Mouse (Mus musculus): ENCODE results near the gene Sox13. TPM values are rescaled to one million over a fixed set of nuclear protein-coding genes. Genes with fewer than 3 reads are reported as not detected.

Gene Sox13
- 11.5 and 12.8 TPM in 2 replicates for polyA plus RNA-seq (2015; fragmentation: Nextera tagmentation; extraction: Ambion mirVana)

DNA sequence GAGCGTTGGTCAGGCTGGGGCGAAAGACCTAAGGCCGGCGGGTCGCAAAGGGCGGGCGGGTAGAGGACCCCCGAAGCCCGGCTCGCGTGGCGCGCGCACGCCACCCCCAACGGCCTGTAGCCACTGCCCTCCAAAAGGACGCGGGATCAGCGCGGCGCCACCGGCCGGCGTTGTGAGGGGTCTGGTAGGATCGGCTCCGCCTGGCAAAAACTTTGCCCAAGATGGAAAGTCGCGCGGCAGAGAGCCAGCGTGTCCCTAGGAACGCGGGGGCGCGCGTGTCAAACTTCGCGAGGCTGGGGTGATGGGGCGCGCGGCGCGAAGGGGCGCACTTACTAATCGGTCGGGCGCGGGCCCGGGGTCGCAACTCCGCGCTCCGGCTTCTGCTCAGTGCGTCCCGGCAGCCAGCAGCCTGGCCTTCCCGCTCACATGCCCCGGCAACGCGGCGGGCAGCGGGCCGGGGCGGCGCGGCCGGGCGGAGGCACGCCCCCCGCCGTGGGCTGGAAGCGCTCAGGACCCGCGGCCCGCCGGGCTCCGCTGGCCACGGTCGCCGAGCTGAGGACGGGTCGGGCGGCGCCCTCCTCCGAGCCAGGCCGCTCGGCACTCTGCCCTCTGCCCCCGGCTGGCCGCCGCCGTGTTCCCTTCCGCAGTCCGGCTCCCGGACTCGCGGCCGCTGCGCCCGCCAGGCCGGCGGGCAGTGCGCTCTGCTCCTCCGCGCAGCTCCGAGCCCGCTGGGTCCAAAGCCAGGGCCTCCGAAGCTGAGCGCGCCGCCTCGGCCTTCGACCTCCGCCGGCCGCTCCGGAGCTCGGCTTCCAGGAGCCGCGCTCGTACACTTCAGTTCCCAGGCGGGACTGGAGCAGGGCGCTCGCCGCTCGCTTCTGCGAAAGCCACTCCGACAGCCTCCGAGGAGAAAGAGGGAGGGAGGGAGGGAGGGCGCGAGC lies at the start of gene Sox13:
Gene Sox13, minus strand, starts transcription at position 835 of the 938 bp plus-strand sequence.
- Histone ChIP-seq H3K4me3 (ENCODE audit: low read length) (peak within 1 kb of the TSS; percentile 85), H3K9me3 (ENCODE audit: low read length) (no peaks in the 10 kb centered on the region), H3K4me1 (ENCODE audit: insufficient read depth, low read length) (peaks cover 34% of the 10 kb centered on the region), H3K27ac (ENCODE audit: low read length) (peak within 1 kb of the TSS; percentile 97), H3K27me3 (ENCODE audit: insufficient read depth, low read length) (no peaks in the 10 kb centered on the region), H3K4me2 (replicated peaks; ENCODE audit: low read depth, low read length) (peak within 1 kb of the TSS; percentile 76), H3K9ac (replicated peaks; ENCODE audit: low read length) (peak within 1 kb of the TSS; percentile 95), H3K36me3 (ENCODE audit: insufficient read depth, low read length) (no peaks in the 10 kb centered on the region)
- peak; percentile 81 for ATAC-seq (ENCODE audit: low FRiP score, low TSS enrichment)
- WGBS: under 1% methylated on average over 109 of the region's 128 CpGs

DNA sequence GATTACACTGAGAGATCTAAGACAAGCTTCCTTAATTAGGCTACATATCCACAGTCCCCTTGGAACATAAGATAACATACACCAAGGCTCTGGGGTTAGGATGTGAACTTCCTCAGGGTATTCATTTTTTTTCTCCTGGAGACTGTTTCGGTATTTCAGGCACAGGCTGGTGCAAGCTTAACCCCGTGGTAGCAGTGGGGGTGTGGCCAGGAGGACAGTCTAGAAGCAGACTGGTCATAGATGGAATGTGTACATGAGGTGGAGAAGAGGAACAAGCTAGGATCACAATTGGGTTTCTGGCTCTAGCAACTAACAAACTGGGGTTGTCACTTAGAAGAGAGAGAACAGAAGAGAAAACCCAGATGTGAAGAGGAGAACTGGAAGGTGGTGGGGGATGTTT lies 47.4 kb upstream of the Sox13 start:
- no peak overlapping the region for H3K4me3 ChIP-seq (ENCODE audit: low read length)
- 17% methylated on average over 2 of the region's 2 CpGs for WGBS
- no peaks in the 10 kb centered on the region for H3K36me3 ChIP-seq (ENCODE audit: insufficient read depth, low read length)
- H3K4me1 ChIP-seq (ENCODE audit: insufficient read depth, low read length): peaks cover 31% of the 10 kb centered on the region
- no peaks in the 10 kb centered on the region for H3K9me3 ChIP-seq (ENCODE audit: low read length)
- H3K9ac ChIP-seq (replicated peaks; ENCODE audit: low read length): no peak overlapping the region
- H3K4me2 ChIP-seq (replicated peaks; ENCODE audit: low read depth, low read length): no peak overlapping the region
- no peaks in the 10 kb centered on the region for H3K27me3 ChIP-seq (ENCODE audit: insufficient read depth, low read length)
- H3K27ac ChIP-seq (ENCODE audit: low read length): peak overlapping the region; percentile 90
- ATAC-seq (ENCODE audit: low FRiP score, low TSS enrichment): peak; percentile 14; the same call in 1 of the 2 replicates

GRCm38 (mm10) chr1:133471086-133471485 lies 46.9 kb upstream of the Sox13 start:
- H3K4me2 ChIP-seq (replicated peaks; ENCODE audit: low read depth, low read length): no peak overlapping the region
- H3K36me3 ChIP-seq (ENCODE audit: insufficient read depth, low read length): no peaks in the 10 kb centered on the region
- no peak overlapping the region for H3K9ac ChIP-seq (replicated peaks; ENCODE audit: low read length)
- ATAC-seq (ENCODE audit: low FRiP score, low TSS enrichment): peak; percentile 58
- peaks cover 31% of the 10 kb centered on the region for H3K4me1 ChIP-seq (ENCODE audit: insufficient read depth, low read length)
- peak overlapping the region; percentile 90 for H3K27ac ChIP-seq (ENCODE audit: low read length)
- 31% methylated on average over 7 of the region's 7 CpGs for WGBS
- no peaks in the 10 kb centered on the region for H3K9me3 ChIP-seq (ENCODE audit: low read length)
- H3K4me3 ChIP-seq (ENCODE audit: low read length): no peak overlapping the region
- no peaks in the 10 kb centered on the region for H3K27me3 ChIP-seq (ENCODE audit: insufficient read depth, low read length)

DNA sequence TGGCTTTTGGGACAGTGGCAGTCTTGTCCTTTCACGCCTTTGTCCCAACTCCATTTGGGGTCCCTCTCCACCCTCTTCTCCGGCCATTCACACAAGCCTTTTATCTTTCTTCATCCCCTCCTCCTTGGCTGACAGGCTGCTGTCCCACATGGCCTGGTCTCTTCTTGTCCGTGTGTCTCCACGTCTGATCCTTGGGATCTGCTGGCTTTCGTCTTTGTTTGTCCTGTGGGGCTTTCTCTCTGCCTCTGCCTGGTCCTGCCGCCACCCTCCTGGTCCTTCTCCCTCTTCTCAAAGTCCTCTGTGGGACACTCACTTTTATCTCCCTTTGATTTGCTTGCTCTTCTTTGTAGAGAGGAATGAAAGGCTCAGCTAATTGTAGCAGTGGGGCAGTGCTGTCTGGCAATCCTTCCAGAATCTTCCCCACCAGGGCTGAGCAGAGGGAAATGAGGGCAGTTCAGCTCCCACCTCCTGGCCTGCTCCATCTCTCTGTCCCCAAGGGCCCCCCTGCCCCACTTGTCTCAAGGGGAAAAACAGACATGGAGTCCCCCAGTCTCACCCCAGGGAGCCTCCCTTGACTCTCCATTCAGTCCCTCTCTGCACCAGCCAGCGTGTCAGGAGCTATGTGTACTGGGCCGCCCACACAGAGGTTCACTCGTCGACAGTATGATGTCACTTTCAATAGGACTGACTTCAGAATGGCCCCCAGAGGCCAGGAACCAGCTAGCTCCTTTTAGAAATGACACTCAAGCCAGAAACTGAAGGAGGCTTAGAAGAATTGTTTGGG lies 46.3 kb upstream of the Sox13 start:
- no peak overlapping the region for H3K4me3 ChIP-seq (ENCODE audit: low read length)
- peaks cover 31% of the 10 kb centered on the region for H3K4me1 ChIP-seq (ENCODE audit: insufficient read depth, low read length)
- peak; percentile 73 for ATAC-seq (ENCODE audit: low FRiP score, low TSS enrichment)
- no peaks in the 10 kb centered on the region for H3K36me3 ChIP-seq (ENCODE audit: insufficient read depth, low read length)
- no peak overlapping the region for H3K9ac ChIP-seq (replicated peaks; ENCODE audit: low read length)
- peak overlapping the region; percentile 90 for H3K27ac ChIP-seq (ENCODE audit: low read length)
- H3K27me3 ChIP-seq (ENCODE audit: insufficient read depth, low read length): no peaks in the 10 kb centered on the region
- no peaks in the 10 kb centered on the region for H3K9me3 ChIP-seq (ENCODE audit: low read length)
- 46% methylated on average over 10 of the region's 10 CpGs for WGBS
- no peak overlapping the region for H3K4me2 ChIP-seq (replicated peaks; ENCODE audit: low read depth, low read length)

- no peaks in the 10 kb centered on the region for H3K36me3 ChIP-seq (ENCODE audit: insufficient read depth, low read length)
- no peak overlapping the region for H3K4me3 ChIP-seq (ENCODE audit: low read length)
- H3K27me3 ChIP-seq (ENCODE audit: insufficient read depth, low read length): no peaks in the 10 kb centered on the region
- peak; percentile 59; the same call in 1 of the 2 replicates for ATAC-seq (ENCODE audit: low FRiP score, low TSS enrichment)
- H3K9ac ChIP-seq (replicated peaks; ENCODE audit: low read length): no peak overlapping the region
- WGBS: 31% methylated on average over 4 of the region's 4 CpGs
- H3K4me2 ChIP-seq (replicated peaks; ENCODE audit: low read depth, low read length): no peak overlapping the region
- H3K9me3 ChIP-seq (ENCODE audit: low read length): no peaks in the 10 kb centered on the region
- H3K27ac ChIP-seq (ENCODE audit: low read length): peak overlapping the region; percentile 90
- H3K4me1 ChIP-seq (ENCODE audit: insufficient read depth, low read length): peaks cover 35% of the 10 kb centered on the region
Measured at GRCm38 (mm10) chr1:133469213-133469612, 45.0 kb upstream of the Sox13 start.

DNA sequence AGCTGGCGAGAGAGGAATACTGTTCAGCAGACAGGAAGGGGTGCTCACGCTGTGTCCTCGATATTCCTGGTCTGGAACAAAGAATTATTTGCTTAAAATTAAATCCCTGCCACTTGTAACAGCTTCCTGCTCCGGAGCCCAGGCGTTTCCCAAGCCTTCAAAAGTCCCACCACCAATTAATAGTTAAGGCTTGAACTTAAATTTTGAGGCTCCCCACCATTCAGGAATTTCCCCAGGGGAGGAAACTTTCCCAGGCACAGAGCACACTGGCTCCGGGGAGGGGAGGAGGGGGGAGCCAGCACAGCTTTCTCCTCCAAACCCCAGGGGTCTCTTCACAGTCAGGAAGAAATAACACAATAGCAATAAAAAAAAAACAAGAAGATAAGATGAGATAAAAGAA lies 44.6 kb upstream of the Sox13 start:
- no peaks in the 10 kb centered on the region for H3K9me3 ChIP-seq (ENCODE audit: low read length)
- H3K36me3 ChIP-seq (ENCODE audit: insufficient read depth, low read length): no peaks in the 10 kb centered on the region
- H3K4me3 ChIP-seq (ENCODE audit: low read length): no peak overlapping the region
- H3K4me2 ChIP-seq (replicated peaks; ENCODE audit: low read depth, low read length): no peak overlapping the region
- 16% methylated on average over 6 of the region's 6 CpGs for WGBS
- peak overlapping the region; percentile 72 for H3K27ac ChIP-seq (ENCODE audit: low read length)
- H3K9ac ChIP-seq (replicated peaks; ENCODE audit: low read length): peak overlapping the region; percentile 7; the same call in 1 of the 2 replicates
- peak; percentile 49; the same call in 1 of the 2 replicates for ATAC-seq (ENCODE audit: low FRiP score, low TSS enrichment)
- H3K4me1 ChIP-seq (ENCODE audit: insufficient read depth, low read length): peaks cover 35% of the 10 kb centered on the region
- H3K27me3 ChIP-seq (ENCODE audit: insufficient read depth, low read length): no peaks in the 10 kb centered on the region

DNA sequence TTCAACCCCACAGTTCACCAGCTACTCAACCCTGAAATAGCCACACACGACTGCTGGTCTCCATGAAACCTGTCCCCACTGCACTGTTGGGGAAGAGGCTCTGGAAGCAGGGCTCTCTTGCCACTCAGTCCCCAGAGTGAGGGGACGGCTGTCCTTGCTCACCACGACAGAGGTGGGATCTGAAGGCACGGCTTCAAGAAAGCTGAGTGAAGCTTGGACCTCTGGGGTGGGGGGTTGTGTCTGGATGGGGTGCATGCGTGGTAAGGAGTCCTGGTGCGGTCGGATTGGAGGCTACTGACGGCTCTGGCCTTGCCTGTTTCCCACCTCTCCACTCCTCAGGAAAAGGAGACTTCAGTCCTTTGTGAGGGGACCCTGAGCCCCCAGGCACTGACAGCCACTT lies 43.7 kb upstream of the Sox13 start:
- Histone ChIP-seq H3K4me3 (ENCODE audit: low read length) (no peak overlapping the region), H3K9ac (replicated peaks; ENCODE audit: low read length) (peak overlapping the region; percentile 7; the same call in 1 of the 2 replicates), H3K9me3 (ENCODE audit: low read length) (no peaks in the 10 kb centered on the region), H3K4me2 (replicated peaks; ENCODE audit: low read depth, low read length) (no peak overlapping the region), H3K4me1 (ENCODE audit: insufficient read depth, low read length) (peaks cover 35% of the 10 kb centered on the region), H3K36me3 (ENCODE audit: insufficient read depth, low read length) (no peaks in the 10 kb centered on the region), H3K27me3 (ENCODE audit: insufficient read depth, low read length) (no peaks in the 10 kb centered on the region), H3K27ac (ENCODE audit: low read length) (peak overlapping the region; percentile 72)
- 67% methylated on average over 8 of the region's 8 CpGs for WGBS
- ATAC-seq (ENCODE audit: low FRiP score, low TSS enrichment): no peak

DNA sequence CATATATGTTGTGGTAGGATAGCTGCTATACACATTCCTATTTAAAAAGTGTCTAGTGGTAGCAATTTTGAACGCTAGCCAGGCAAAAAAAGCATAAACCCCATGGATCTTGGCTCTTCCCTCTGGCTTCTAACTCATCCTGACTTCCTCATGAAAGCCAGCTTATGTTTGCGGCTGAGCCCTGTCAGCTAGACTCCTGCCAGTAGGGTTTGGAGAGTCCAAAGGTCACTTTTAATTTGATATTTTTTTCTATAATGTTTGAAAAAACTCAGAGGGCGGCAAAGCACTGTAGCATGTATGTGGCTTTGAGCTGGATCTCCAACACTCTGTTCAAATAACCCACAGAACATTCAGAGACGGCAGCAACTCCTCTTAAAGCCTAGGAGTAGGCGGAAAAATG lies 39.0 kb upstream of the Sox13 start:
- Histone ChIP-seq H3K4me2 (replicated peaks; ENCODE audit: low read depth, low read length) (no peak overlapping the region), H3K36me3 (ENCODE audit: insufficient read depth, low read length) (no peaks in the 10 kb centered on the region), H3K27me3 (ENCODE audit: insufficient read depth, low read length) (no peaks in the 10 kb centered on the region), H3K4me3 (ENCODE audit: low read length) (no peak overlapping the region), H3K27ac (ENCODE audit: low read length) (no peak overlapping the region), H3K9me3 (ENCODE audit: low read length) (no peaks in the 10 kb centered on the region), H3K4me1 (ENCODE audit: insufficient read depth, low read length) (peaks cover 8% of the 10 kb centered on the region), H3K9ac (replicated peaks; ENCODE audit: low read length) (no peak overlapping the region)
- 82% methylated on average over 5 of the region's 5 CpGs for WGBS
- no peak for ATAC-seq (ENCODE audit: low FRiP score, low TSS enrichment)

- Histone ChIP-seq H3K27me3 (ENCODE audit: insufficient read depth, low read length) (no peaks in the 10 kb centered on the region), H3K9me3 (ENCODE audit: low read length) (no peaks in the 10 kb centered on the region), H3K4me2 (replicated peaks; ENCODE audit: low read depth, low read length) (no peak overlapping the region), H3K4me1 (ENCODE audit: insufficient read depth, low read length) (peaks cover 4% of the 10 kb centered on the region; the same call in 1 of the 2 replicates), H3K9ac (replicated peaks; ENCODE audit: low read length) (no peak overlapping the region), H3K36me3 (ENCODE audit: insufficient read depth, low read length) (no peaks in the 10 kb centered on the region), H3K4me3 (ENCODE audit: low read length) (no peak overlapping the region), H3K27ac (ENCODE audit: low read length) (no peak overlapping the region)
- no peak for ATAC-seq (ENCODE audit: low FRiP score, low TSS enrichment)
Measured at GRCm38 (mm10) chr1:133460996-133461395, 36.8 kb upstream of the Sox13 start.
